Mouse (Mus musculus): ENCODE results near the gene Nags. TPM values are rescaled to one million over a fixed set of nuclear protein-coding genes. Genes with fewer than 3 reads are reported as not detected.
"Not testable (repeated sequence)": the region's sequence is repeated elsewhere in the genome, so short reads cannot be mapped to it uniquely, and the experiment has no call there.

The Nags gene
- total RNA-seq, 1 experiment from 2014 or later = not detected

DNA sequence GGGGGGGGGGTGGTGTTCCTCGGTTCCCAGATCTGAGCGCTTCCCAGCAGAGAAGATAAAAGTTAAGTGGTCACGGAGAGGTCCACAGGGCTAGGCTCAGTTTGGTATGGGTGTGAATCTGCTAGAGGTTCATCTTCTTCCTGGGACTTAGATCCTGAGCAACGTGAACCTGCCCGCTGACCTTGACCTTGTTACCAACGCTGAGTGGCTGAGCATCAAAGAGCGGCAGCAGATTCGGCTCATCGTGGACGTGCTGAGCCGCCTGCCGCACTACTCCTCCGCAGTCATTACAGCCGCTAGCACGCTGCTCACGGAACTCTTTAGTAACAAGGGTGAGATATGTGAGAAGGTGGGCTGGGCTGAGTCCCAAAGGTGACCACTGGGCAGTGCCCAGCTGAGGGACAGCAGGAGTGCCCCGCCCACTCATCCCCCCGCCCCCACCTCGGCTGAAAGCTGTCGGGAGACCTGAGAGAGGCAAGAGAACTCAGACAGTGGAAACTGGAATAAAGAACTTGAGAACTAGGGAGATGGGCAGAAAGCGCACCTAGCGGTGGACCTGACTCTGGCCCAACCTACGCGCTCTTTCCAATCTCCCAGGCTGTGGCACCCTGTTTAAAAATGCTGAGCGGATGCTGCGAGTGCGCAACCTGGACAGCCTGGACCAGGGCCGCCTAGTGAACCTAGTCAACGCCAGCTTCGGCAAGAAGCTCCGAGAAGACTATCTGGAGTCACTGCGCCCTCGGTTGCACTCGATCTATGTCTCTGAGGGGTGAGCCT is 2.1 kb downstream of the Nags start:
- ATAC-seq (replicated peaks; ENCODE audit: insufficient number of reproducible peaks, low FRiP score, low TSS enrichment, poor library complexity, severe bottlenecking) = no peak

DNA sequence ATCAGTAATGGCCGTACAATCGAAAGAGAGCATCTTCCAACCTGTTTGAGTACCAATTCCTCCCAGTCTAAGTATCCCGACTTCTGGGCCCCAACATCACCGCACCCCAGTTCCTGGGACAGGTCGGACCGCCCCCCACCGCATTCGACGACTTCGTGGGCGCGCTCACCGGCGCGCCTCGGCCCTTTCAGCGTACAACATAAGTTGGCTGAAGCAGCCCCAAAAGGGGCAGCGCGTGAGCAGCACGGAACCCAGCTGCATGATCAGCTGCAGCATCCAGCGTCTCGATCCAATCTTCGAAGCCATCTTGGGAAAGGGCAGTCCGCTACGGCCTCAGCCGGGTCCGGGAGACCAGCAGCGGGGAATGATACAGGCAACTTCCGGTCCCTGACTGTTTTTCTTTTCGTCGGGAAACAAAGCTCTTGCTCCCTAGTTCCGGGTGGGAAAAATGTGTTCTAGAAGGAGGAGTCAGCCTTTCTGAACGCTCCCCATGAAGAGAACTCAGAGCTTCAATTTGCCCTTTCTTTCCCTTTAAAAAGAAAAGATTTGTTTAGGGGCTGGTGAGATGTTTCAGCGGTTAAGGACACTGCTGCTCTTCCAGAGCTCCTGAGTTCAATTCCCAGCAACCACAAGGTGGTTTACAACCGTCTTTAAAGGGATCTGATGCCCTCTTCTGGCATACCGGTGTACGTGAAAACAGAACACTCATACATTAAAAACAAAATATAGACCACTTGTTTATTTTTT is 10.9 kb downstream of the Nags start, which contains the start of gene Tmem101:
TSS of gene Tmem101 (minus strand) at position 366 of the 747 bp plus-strand sequence.
- ATAC-seq (replicated peaks; ENCODE audit: insufficient number of reproducible peaks, low FRiP score, low TSS enrichment, poor library complexity, severe bottlenecking) = peak; percentile 96

DNA sequence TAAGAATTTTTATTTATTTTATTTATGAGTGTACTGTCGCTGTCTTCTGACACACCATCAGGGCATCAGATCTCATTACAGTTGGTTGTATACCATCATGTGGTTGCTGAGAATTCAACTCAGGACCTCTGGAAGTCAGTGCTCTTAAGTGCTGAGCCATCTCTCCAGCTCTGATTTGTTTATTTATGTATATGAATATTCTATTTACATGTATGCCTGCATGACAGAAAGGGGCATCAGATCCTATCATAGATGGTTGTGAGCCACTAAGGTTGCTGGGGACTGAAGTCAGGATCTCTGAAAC is 11.4 kb downstream of the Nags start:
- no peak for ATAC-seq (replicated peaks; ENCODE audit: insufficient number of reproducible peaks, low FRiP score, low TSS enrichment, poor library complexity, severe bottlenecking)

DNA sequence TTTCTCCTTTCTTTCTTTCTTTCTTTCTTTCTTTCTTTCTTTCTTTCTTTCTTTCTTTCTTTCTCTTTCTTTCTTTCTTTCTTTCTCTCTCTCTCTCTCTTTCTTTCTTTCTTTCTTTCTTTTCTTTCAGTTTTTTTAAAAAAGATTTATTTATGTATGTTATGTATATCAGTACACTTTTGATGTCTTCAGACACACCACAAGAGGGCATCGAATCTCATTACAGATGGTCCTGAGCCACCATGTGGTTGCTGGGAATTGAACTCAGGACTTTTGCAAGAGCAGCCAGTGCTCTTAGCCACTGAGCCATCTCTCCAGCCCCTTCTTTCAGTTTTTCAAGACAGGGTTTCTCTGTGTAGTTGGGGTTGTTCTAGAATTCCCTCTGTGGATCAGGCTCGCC is 12.7 kb downstream of the Nags start:
- not testable (repeated sequence) for ATAC-seq (replicated peaks; ENCODE audit: insufficient number of reproducible peaks, low FRiP score, low TSS enrichment, poor library complexity, severe bottlenecking)

DNA sequence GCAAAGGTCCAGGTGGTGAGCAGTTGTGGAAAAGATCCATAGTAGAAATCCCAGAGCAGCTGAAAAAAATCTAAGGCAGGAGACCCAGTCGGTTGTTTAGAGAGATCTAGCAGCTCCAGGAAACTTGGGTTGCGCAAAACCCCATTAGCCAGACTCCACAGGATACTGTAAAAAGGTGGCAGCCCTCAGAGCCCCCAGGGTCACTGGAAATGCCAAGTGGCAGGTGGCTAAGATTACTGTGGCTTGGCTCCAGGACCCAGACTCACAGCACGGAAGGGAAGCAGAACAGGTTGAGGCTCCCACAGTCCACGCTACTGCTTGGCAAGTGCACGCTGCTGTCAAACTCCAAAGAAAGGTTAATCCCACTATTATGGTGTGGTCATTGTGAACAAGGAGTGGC is 14.5 kb downstream of the Nags start:
- ATAC-seq (replicated peaks; ENCODE audit: insufficient number of reproducible peaks, low FRiP score, low TSS enrichment, poor library complexity, severe bottlenecking) = no peak

DNA sequence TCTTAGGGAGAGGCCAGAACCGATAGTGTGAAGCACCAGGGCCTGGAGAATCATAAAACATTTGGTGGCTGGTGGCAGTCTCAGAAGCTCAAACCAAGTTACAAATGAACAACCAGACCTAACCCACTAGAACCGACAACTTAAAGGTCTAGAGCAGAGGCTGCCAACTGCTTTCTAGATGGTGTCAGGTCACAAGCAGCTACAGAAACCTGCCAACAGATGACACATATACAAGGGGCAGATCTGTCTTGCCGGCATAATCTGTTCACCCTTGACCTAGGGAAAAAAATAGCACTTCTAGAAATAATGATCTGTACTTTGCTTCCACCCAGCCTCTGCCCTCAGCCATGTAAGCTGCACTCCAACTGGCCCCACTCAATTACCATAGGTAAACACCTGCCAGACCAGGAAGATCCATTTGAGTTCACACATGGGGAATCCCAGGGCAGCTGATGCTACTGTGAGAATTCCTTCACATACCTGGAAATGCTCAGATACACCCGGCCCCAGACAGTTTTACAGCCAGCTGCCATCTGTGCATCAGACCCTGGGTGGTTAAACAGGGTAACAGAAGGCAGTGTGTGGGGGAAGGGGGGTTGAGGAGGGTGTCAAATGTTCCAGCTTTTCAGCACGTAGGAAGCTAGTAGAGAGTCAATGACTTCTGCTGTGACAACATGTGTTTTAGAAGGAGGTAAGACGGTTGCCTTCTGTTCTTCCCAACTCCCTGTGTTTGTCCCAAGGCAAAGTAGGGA is 20.8 kb downstream of the Nags start:
- no peak for ATAC-seq (replicated peaks; ENCODE audit: insufficient number of reproducible peaks, low FRiP score, low TSS enrichment, poor library complexity, severe bottlenecking)

DNA sequence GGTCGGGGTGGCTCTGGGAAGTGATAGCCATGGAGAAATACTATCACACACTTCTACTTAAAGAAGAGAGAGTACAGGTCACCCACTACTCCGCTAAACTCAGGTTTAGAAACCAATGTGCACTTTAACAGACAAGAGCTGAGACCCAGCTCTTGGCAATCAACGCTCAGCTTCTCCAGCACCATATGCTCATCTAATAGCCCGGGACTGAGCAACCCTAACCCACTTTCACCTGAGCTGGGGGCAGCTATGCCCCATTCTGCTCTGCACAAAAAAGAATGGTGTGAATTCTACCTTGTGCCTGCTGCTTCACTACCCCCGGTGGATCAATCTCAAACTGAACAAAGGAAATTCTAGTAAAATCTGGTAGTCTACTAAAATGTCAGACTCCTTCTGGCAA is 22.2 kb downstream of the Nags start:
- ATAC-seq (replicated peaks; ENCODE audit: insufficient number of reproducible peaks, low FRiP score, low TSS enrichment, poor library complexity, severe bottlenecking) = no peak

DNA sequence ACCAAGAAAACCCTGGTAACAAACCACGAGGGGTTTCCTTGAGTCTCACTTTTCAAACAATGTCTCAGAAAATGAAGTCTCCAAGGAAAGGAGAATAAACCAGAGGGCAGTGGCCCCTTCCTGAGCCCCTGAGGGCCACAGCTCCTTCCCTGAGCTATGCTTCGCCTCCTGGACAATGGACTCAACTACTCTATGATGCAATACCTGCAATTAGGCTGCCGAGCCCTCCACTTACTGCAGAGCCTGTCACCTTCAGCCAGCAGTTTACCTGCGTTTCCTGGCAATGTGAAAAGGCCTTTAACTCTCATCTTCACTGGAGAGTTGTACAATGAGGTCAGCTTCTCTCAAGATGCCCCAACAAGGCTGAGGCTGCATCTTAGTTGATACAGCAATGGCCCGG is 23.4 kb downstream of the Nags start:
- no peak for ATAC-seq (replicated peaks; ENCODE audit: insufficient number of reproducible peaks, low FRiP score, low TSS enrichment, poor library complexity, severe bottlenecking)

DNA sequence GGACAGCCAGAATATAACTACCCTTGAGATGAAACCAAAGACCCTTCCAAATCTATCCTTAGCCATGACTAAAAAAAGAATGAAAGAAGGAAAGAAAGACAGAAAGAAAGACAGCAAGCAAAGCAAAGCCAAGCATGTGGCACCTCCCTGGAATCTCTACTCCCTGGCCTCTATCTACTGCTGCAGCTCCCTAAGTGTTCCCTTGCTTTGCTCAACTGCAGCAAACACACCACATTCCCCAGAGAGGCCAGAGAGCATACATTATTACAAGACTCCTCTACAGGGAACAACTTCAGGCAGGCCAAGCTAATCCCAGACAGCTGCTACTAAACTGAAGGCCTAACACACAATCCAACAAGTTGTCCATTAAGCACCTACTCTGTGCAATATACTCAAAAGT is 34.5 kb downstream of the Nags start:
- ATAC-seq (replicated peaks; ENCODE audit: insufficient number of reproducible peaks, low FRiP score, low TSS enrichment, poor library complexity, severe bottlenecking) = no peak

DNA sequence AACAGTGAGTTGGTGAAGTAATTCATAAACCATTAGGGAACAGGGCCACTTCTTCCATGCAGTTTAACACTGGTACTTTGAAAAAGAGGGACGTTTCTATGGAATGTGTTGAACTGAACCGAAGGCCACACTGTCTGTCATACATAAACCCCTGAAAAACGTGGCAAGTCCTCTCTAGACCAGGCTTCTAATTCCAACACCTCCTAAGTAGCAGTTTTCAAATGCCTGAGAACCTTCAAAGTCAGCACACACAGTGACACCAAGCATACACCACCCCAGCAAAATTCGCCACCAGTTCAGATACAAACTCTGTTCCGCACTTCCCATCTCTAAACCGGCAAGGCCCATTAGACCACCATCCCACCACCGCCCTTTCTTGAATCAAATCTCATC is 38.9 kb downstream of the Nags start:
- no peak for ATAC-seq (replicated peaks; ENCODE audit: insufficient number of reproducible peaks, low FRiP score, low TSS enrichment, poor library complexity, severe bottlenecking)

DNA sequence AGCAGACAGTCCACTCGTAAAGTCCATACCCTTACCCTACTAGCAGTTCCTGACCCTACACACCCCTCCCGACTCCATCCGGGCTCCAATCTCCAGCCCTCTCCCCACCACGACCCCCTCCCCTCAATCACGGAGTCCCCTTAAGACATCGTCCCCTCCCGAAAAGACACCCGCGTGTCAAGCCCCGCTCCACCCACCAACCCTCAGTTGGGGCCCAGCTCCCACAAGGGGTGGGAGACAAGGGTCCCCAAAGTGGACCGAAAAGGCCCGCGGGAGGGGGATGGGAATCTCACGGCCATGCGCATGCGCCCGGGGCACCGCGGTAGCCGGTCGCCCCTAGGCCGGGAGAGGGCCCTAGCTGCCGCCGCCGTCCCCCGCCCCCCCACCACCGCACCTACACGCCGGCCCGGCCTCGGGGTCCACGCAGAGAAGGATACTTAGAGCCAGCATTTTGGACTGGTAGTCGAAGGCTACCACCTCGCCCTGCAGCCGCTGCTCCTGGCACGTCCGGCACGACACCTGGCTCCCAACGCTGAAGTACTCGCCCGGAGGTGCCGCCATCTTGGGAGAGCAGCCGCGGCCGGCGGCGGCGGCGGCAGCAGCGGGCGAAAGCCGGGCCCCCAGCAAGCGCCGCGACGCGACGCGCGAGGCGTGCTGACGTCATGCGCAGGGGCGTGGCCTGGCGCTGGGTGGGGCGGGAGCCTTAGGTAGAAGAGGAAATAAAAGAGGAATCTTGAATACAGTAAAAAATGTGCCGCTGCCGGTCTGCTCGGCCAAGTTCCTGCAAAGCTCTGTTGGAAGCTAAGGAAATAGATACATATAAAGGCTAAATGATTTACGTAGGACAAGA is 39.6 kb downstream of the Nags start, which contains the start of gene Lsm12:
TSS of gene Lsm12 (minus strand) at position 651 of the 850 bp plus-strand sequence.
- ATAC-seq (replicated peaks; ENCODE audit: insufficient number of reproducible peaks, low FRiP score, low TSS enrichment, poor library complexity, severe bottlenecking) = peak; percentile 63

DNA sequence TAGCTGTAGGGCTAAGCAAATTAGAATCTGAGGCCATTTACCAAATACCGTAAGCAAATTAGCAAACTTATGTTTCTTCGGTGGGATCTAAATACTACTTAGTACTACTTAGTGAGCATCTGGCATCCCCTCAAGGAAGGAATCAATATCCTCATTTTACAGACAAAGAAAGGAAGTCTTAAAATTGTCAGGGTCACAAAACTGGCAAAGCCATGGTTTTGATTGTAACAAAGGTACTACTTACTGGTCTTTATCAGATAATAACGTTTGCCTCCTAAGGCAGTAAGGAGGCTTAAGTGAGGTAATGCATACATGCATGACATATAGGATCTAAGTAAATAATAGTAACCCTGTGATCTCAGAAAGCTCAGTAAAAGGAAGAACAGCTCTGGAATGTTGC is 40.4 kb downstream of the Nags start:
- no peak for ATAC-seq (replicated peaks; ENCODE audit: insufficient number of reproducible peaks, low FRiP score, low TSS enrichment, poor library complexity, severe bottlenecking)

DNA sequence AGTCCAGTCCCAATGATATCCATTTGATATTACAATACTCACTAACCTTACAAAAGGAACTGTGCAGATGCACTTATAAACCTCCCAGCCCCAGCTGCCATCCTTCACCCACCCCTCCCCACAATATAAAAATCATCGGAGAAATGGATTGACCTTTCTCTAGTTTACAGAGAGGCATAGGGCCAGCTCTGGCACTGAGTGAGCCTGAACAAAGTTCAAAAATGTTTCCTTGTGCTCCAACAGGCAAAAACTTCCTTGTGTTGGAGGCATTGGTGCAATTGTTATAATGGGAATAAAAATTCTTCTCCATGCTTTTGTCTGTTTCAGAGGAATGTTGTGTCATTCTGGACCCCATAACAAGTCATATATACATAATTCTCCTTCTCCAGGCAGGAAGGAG is 40.9 kb downstream of the Nags start:
- ATAC-seq (replicated peaks; ENCODE audit: insufficient number of reproducible peaks, low FRiP score, low TSS enrichment, poor library complexity, severe bottlenecking) = no peak

DNA sequence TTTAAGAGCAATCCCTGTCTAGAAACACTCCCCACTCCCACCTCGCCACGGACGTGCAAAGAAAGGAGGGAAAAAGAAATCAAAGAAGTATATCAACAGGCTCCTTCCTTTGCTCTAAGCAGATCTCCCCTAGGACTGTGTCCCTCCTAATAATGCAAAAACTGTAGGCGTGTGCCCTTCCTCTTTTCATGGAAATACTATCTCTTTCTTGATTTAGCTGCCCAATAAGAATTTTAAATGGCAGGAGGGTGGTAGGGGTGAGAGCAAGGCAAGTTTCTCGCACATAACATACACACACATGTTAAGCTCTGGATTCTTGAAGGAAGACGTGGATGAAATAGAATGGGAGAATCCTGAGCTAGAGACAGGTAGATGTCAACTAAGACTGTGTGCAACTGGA is 43.7 kb downstream of the Nags start:
- no peak for ATAC-seq (replicated peaks; ENCODE audit: insufficient number of reproducible peaks, low FRiP score, low TSS enrichment, poor library complexity, severe bottlenecking)

DNA sequence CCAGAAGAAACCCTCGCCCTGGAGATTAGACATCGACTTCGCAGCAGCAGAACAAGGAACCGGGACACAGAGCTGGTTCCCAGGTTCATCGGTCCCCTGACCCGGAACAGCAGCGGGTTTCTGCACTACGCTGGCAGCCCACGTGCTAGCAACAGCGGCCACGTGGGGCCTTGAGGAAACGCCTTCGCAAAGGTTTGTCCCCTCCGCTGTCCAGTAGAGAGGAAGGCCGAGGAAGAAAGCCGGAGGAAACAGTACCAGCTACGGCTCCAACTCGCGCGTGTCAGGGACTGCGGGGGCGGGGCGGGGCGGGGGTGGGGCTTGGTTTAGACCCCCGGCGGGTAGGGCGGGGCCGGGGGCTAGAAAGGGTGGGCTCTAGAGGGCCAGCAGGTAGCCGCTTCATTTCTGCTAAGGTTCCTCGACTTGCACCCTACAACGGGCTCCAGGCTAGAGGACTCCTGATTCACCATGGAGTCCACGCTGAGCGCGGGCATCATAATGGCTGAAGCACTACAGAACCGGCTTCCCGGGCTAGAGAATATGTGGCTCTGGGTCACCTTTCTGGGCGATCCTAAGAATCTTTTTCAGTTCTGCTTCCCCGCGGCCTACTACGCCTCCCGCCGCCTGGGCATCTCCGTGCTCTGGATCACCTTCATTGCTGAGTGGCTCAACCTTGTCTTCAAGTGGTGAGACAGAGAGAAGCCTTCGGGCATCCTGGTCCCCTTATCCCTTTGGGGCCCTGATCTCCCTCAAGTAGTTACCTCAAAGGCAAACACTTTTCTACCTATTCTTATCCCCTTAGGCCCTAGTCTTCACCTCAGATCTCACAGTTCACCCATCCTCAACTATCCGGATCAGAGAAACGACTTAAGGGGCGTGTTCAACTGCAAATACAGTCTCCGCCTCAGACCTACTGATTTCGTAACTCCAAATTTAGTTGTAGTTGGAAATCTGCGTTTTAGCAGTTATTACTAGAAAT is 44.4 kb downstream of the Nags start, which contains the start of gene G6pc3:
TSS of gene G6pc3 (plus strand) at position 160 of the 976 bp plus-strand sequence.
- peak; percentile 92 for ATAC-seq (replicated peaks; ENCODE audit: insufficient number of reproducible peaks, low FRiP score, low TSS enrichment, poor library complexity, severe bottlenecking)

DNA sequence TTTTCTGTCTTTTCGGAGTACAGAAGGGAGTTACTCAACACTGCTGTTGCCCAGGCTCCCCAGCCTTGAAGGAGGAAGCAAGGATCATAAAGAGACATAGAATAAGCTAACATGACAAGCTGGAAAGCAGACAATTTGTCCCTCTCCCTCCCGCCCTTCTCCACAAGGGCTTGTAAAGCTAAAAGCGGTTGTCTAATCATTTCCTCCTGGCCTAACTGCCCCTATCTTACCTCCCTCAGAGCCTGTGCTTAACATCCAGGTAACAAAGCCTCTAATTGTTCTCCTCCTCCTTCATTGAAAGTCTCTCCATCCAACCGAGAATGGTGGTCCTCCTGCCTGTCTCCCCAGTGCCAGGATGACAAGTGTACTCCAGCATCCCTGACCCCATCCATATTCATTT is 45.5 kb downstream of the Nags start:
- no peak for ATAC-seq (replicated peaks; ENCODE audit: insufficient number of reproducible peaks, low FRiP score, low TSS enrichment, poor library complexity, severe bottlenecking)

DNA sequence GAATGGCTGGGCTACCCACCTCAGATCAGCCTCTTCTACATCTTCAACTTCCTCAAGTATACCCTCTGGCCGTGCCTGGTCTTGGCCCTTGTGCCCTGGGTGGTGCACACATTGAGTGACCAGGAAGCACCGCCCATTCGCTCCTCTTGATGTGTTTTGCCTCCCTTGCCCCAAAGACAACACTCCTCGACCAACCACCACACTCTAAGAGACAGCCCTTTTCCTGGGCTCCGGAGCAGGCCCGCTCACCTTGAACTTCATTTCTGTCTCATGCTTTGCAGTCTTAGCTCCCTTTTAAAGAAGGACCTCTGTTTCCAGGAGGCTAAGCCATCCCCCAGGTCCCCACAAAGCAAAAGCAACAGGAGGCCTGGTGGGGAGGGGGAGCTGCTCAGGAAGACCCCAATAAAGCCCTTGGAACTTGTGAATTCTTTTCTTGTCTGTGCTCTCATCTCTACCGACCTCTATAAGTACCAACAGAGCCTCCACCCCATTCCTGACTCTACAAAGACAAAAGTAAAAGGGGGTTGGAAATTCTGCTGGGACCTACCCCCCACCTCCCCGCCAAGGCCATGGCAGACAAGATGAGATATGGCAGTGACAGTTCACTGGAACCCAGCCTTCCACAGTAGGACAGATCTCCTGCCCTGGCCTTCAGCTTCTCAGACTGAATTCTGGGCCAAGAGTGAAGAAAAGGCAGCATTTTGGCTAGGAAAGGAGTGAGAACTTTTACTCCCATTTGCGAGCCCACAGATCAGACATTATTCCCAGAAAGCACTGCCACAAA is 48.5 kb downstream of the Nags start:
- no peak for ATAC-seq (replicated peaks; ENCODE audit: insufficient number of reproducible peaks, low FRiP score, low TSS enrichment, poor library complexity, severe bottlenecking)

All from monocyte, adult 5-6 weeks (primary cell).